In the genomic region with DNA sequence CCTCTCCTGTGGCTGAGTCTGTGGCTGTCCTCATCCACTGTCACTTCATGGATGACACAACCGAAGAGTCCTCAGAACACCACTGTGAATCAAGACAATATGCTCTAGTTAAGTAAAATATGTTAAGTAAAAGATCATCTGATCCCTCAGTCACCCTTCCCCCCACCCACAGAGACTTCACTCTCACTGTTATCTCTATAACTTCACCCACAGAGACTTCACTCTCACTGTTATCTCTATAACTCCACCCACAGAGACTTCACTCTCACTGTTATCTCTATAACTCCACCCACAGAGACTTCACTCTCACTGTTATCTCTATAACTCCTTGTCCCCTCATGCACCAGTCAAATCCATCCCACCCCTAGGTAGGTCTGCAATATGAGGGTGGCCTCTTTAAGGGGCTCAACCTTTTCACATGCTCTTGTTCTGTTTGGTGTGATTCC, we compare ENCODE assay signal across 22 mouse cellular contexts. TPM values are rescaled to one million over a fixed set of nuclear protein-coding genes. Genes with fewer than 3 reads are reported as not detected.
DNase-seq lines count a peak whose midpoint lies in the region; ATAC-seq lines count a peak whose summit lies in the region.
"Had no signal": no experiment of that assay in that cellular context is flagged by ENCODE, and none has a peak within 500 bp of the region (broad histone marks: within the 10 kb centered on the region; RNA-seq: fewer than 3 reads in every experiment).

No protein-coding gene starts in this region.

- H3K27ac ChIP-seq in heart, embryonic 13.5 days (replicated peaks): peak overlapping the region; percentile 55; the same call in 1 of the 2 replicates
- peak overlapping the region; percentile 75 for H3K27ac ChIP-seq in liver, embryonic 15.5 days (replicated peaks)
- H3K27ac ChIP-seq: hindbrain, embryonic 13.5 days; lung, embryonic 15.5 days; macrophage; midbrain, embryonic 15.5 days; stomach, embryonic 15.5 days had no signal

- intact Hi-C loops in gastrocnemius, postnatal 14 days (cut with DNase I; ENCODE audit: low total_unique reads): no loop called here

- DNase-seq in heart, adult 8-10 months (ENCODE audit: low spot score): no peak
- DNase-seq in lung, postnatal 25 days (ENCODE audit: low spot score): no peak
- no peak for DNase-seq in right cerebral cortex, postnatal 36 days (ENCODE audit: low spot score in 2 of 2)
- no peak for DNase-seq in gastrocnemius, postnatal 14 days
- DNase-seq: adrenal gland, adult 2 months; cerebellum, adult 9-11 months; heart, adult 11 months; heart, postnatal 10 days; kidney, adult 8-10 months; kidney, postnatal 4 days; right cerebral cortex, postnatal 14 days; thymus, adult 18-20 months had no signal

- H3K4me1 ChIP-seq in heart, embryonic 13.5 days: peaks cover 26% of the 10 kb centered on the region
- H3K4me1 ChIP-seq in erythroblast, embryonic 14.5 days (ENCODE audit: control insufficient read depth): peaks cover 28% of the 10 kb centered on the region
- peaks cover 21% of the 10 kb centered on the region for H3K4me1 ChIP-seq in liver, embryonic 15.5 days (replicated peaks)
- H3K4me1 ChIP-seq: hindbrain, embryonic 13.5 days; lung, embryonic 15.5 days; midbrain, embryonic 15.5 days; stomach, embryonic 15.5 days had no signal

- H3K4me2 ChIP-seq in heart, embryonic 13.5 days: peak overlapping the region; percentile 48
- peak overlapping the region; percentile 36 for H3K4me2 ChIP-seq in liver, embryonic 15.5 days
- H3K4me2 ChIP-seq: hindbrain, embryonic 13.5 days; lung, embryonic 15.5 days; midbrain, embryonic 15.5 days; stomach, embryonic 15.5 days had no signal

- H3K27me3 ChIP-seq in heart, embryonic 13.5 days (replicated peaks): no peaks in the 10 kb centered on the region
- no peaks in the 10 kb centered on the region for H3K27me3 ChIP-seq in erythroblast, embryonic 14.5 days (ENCODE audit: control insufficient read depth)
- no peaks in the 10 kb centered on the region for H3K27me3 ChIP-seq in liver, embryonic 15.5 days
- H3K27me3 ChIP-seq: hindbrain, embryonic 13.5 days; lung, embryonic 15.5 days; midbrain, embryonic 15.5 days; stomach, embryonic 15.5 days had no signal

- WGBS in heart, embryonic 13.5 days: 44% methylated on average over 1 of the region's 1 CpGs
- WGBS in liver, embryonic 15.5 days (ENCODE audit: insufficient replicate concordance): 17% methylated on average over 1 of the region's 1 CpGs

- H3K9ac ChIP-seq in heart, embryonic 13.5 days: no peak overlapping the region
- H3K9ac ChIP-seq in liver, embryonic 15.5 days: no peak overlapping the region
- H3K9ac ChIP-seq: hindbrain, embryonic 13.5 days; lung, embryonic 15.5 days; midbrain, embryonic 15.5 days; stomach, embryonic 15.5 days had no signal

- no peaks in the 10 kb centered on the region for H3K36me3 ChIP-seq in heart, embryonic 13.5 days
- H3K36me3 ChIP-seq in erythroblast, embryonic 14.5 days (ENCODE audit: control insufficient read depth): no peaks in the 10 kb centered on the region
- H3K36me3 ChIP-seq in liver, embryonic 15.5 days (replicated peaks): no peaks in the 10 kb centered on the region
- H3K36me3 ChIP-seq: hindbrain, embryonic 13.5 days; lung, embryonic 15.5 days; midbrain, embryonic 15.5 days; stomach, embryonic 15.5 days had no signal

- H3K9me3 ChIP-seq in heart, embryonic 13.5 days: no peaks in the 10 kb centered on the region; the same call in 1 of the 2 replicates
- peaks cover 10% of the 10 kb centered on the region for H3K9me3 ChIP-seq in erythroblast, embryonic 14.5 days (ENCODE audit: control insufficient read depth, low read length)
- no peaks in the 10 kb centered on the region for H3K9me3 ChIP-seq in liver, embryonic 15.5 days (replicated peaks)
- H3K9me3 ChIP-seq: hindbrain, embryonic 13.5 days; lung, embryonic 15.5 days; midbrain, embryonic 15.5 days; stomach, embryonic 15.5 days had no signal

- ATAC-seq in heart, embryonic 13.5 days (ENCODE audit: extremely low read depth, insufficient number of reproducible peaks, low FRiP score, low TSS enrichment): peak; percentile 62
- peak; percentile 92 for ATAC-seq in liver, embryonic 15.5 days (ENCODE audit: insufficient read depth)
- ATAC-seq: inflammation-experienced regulatory T-cells, adult 6 months; midbrain, embryonic 15.5 days had no signal

- peak overlapping the region; percentile 5 for H3K4me3 ChIP-seq in heart, embryonic 13.5 days
- H3K4me3 ChIP-seq in erythroblast, embryonic 14.5 days (replicated peaks): peak overlapping the region; percentile 17
- H3K4me3 ChIP-seq in liver, embryonic 15.5 days (replicated peaks): no peak overlapping the region; the same call in 1 of the 2 replicates
- H3K4me3 ChIP-seq: hindbrain, embryonic 13.5 days; lung, embryonic 15.5 days; midbrain, embryonic 15.5 days; stomach, embryonic 15.5 days had no signal

RNA-seq across cellular contexts. Expression of a gene that starts 11.9 kb away (rescaled TPM):
- 73.4 and 82.1 TPM in 2 replicates for polyA plus RNA-seq in heart, embryonic 13.5 days (2015; fragmentation: Nextera tagmentation; extraction: Ambion mirVana)
- 100 to 1,000 TPM in 2 of 4 experiments, 10 to 100 TPM in 2; 87.9 to 110 (median 104) TPM for total RNA-seq in heart, adult 8-10 months (2022)
- polyA plus RNA-seq in erythroblast, embryonic 14.5 days (2012): 0.05 and 0.19 TPM in 2 replicates
- polyA plus RNA-seq in liver, embryonic 15.5 days (2015; fragmentation: Nextera tagmentation; extraction: Ambion mirVana): 3.9 and 4.8 TPM in 2 replicates
- total RNA-seq in gastrocnemius, postnatal 14 days (2021): 10 to 100 TPM; 25.5 to 34.3 TPM
- total RNA-seq: neutrophil, adult 5-6 weeks had no signal
- polyA plus RNA-seq: macrophage had no signal

RNA-seq across cellular contexts. Expression of a gene that starts 43.5 kb away (rescaled TPM):
- 75.0 and 80.7 TPM in 2 replicates for polyA plus RNA-seq in heart, embryonic 13.5 days (2015; fragmentation: Nextera tagmentation; extraction: Ambion mirVana)
- 10 to 100 TPM; 24.8 to 28.8 (median 25.8) TPM for total RNA-seq in heart, adult 8-10 months (2022)
- 1.7 and 2.3 TPM in 2 replicates for polyA plus RNA-seq in erythroblast, embryonic 14.5 days (2012)
- 57.5 and 58.7 TPM in 2 replicates for polyA plus RNA-seq in liver, embryonic 15.5 days (2015; fragmentation: Nextera tagmentation; extraction: Ambion mirVana)
- total RNA-seq in gastrocnemius, postnatal 14 days (2021): 10 to 100 TPM; 21.6 to 22.2 TPM

Comparison
In these comparisons a context has a peak if more than half of its experiments do, and no peak if none do; other contexts are left out.
1. RNA of a gene that starts 11.9 kb away (polyA plus RNA-seq): 73.4 to 82.1 TPM in heart, embryonic 13.5 days; 3.9 to 4.8 TPM in liver, embryonic 15.5 days and 0.05 to 0.19 TPM in erythroblast, embryonic 14.5 days; every median in the first group is over 10 times any median in the second.
2. RNA of a gene that starts 43.5 kb away (polyA plus RNA-seq): 75.0 to 80.7 TPM in heart, embryonic 13.5 days and 57.5 to 58.7 TPM in liver, embryonic 15.5 days; 1.7 to 2.3 TPM in erythroblast, embryonic 14.5 days; every median in the first group is over 10 times any median in the second.